Mouse (Mus musculus) CH12.LX (cell line): ENCODE data around the gene Sptb. TPM values are rescaled to one million over a fixed set of nuclear protein-coding genes. Genes with fewer than 3 reads are reported as not detected.

Experiments
- DNase-seq: peaks from one replicate; pipeline ENCODE4 v3.0.0-alpha.2; 2013; ENCODE audit errors: extremely low read depth
- H3K27ac ChIP-seq: 2 replicates; pipeline ENCODE4 v1.5.1; 2012; ENCODE audit warnings: low read depth, mild to moderate bottlenecking, control low read depth, moderate library complexity; ENCODE audit not compliant: insufficient read depth
- H3K27me3 ChIP-seq: replicated peaks from 2 replicates; pipeline ENCODE3; 2012; ENCODE audit warnings: inconsistent platforms
- H3K36me3 ChIP-seq, 2 experiments: replicated peaks in 1 of 2; 2 replicates each; pipeline versions ENCODE3 to v1.6.1; 2012; ENCODE audit warnings: inconsistent platforms in 1 of 2, low read length in 1 of 2, mild to moderate bottlenecking in 1 of 2, mixed read lengths in 1 of 2, moderate library complexity in 1 of 2; ENCODE audit not compliant: control insufficient read depth in 1 of 2, insufficient read depth in 1 of 2
- H3K4me1 ChIP-seq, 2 experiments: 2 replicates each; pipeline ENCODE4 v1.6.1; 2012; ENCODE audit warnings: inconsistent platforms in 1 of 2, moderate library complexity in 1 of 2; ENCODE audit not compliant: insufficient read depth in 2 of 2, control insufficient read depth in 1 of 2
- H3K4me2 ChIP-seq: 2 replicates; pipeline ENCODE4 v1.6.1; 2012; ENCODE audit warnings: low read depth, mild to moderate bottlenecking, control low read depth; ENCODE audit not compliant: poor library complexity, insufficient read depth, severe bottlenecking
- H3K4me3 ChIP-seq, 3 experiments: fragments of 150-350 bp in 1 of 3; sonication (generic) in 1 of 3; replicated peaks in 1 of 3; 2 replicates each; pipeline versions ENCODE3 to v1.5.1; 2011 to 2012; ENCODE audit warnings: low read depth in 2 of 3, low read length in 2 of 3, mild to moderate bottlenecking in 2 of 3, moderate library complexity in 2 of 3, control low read depth in 1 of 3, improper control_type of control experiment in 1 of 3, inconsistent platforms in 1 of 3, mixed read lengths in 1 of 3; ENCODE audit not compliant: poor library complexity in 1 of 3
- H3K79me2 ChIP-seq: replicated peaks from 2 replicates; pipeline ENCODE4 v1.6.1; 2012; ENCODE audit warnings: mild to moderate bottlenecking, moderate library complexity; ENCODE audit not compliant: control insufficient read depth, poor library complexity, insufficient read depth, severe bottlenecking; ENCODE audit errors: extremely low read depth
- H3K9ac ChIP-seq: 2 replicates; pipeline ENCODE4 v1.6.1; 2012; ENCODE audit warnings: low read depth, mild to moderate bottlenecking, control low read depth, moderate library complexity; ENCODE audit not compliant: insufficient read depth
- H3K9me3 ChIP-seq: replicated peaks from 2 replicates; pipeline ENCODE3; 2012; ENCODE audit warnings: low read length, inconsistent platforms, mixed read lengths
- BHLHE40 ChIP-seq: IDR thresholded peaks from 2 replicates; pipeline ENCODE4 v1.6.1; 2011; ENCODE audit warnings: mild to moderate bottlenecking, low read depth, low read length, improper control_type of control experiment
- CHD1 ChIP-seq: IDR thresholded peaks from 2 replicates; pipeline ENCODE4 v1.6.1; 2012; ENCODE audit warnings: low read depth, low read length, improper control_type of control experiment, inconsistent platforms
- CHD2 ChIP-seq: IDR thresholded peaks from 2 replicates; pipeline ENCODE4 v1.6.1; 2011; ENCODE audit warnings: low read length, improper control_type of control experiment
- CTCF ChIP-seq, 2 experiments: IDR thresholded peaks in 1 of 2; conservative IDR thresholded peaks in 1 of 2; 2 replicates each; pipeline ENCODE4 v1.5.1; 2011 to 2012; ENCODE audit warnings: low read depth in 2 of 2, low read length in 2 of 2, improper control_type of control experiment in 1 of 2, inconsistent platforms in 1 of 2, mild to moderate bottlenecking in 1 of 2, moderate library complexity in 1 of 2
- ELF1 ChIP-seq: IDR thresholded peaks from 2 replicates; pipeline ENCODE4 v1.6.1; 2014; ENCODE audit warnings: low read depth, mild to moderate bottlenecking, inconsistent platforms, low read length, improper control_type of control experiment
- EP300 ChIP-seq: IDR thresholded peaks from 2 replicates; pipeline ENCODE4 v1.6.1; 2011; ENCODE audit warnings: low read length, improper control_type of control experiment
- GABPA ChIP-seq: IDR thresholded peaks from 2 replicates; pipeline ENCODE4 v1.6.1; 2012; ENCODE audit warnings: low read depth, low read length, improper control_type of control experiment, inconsistent platforms; ENCODE audit not compliant: insufficient replicate concordance
- IRF4 ChIP-seq: IDR thresholded peaks from 2 replicates; pipeline ENCODE4 v1.6.1; 2014; ENCODE audit warnings: low read depth, mild to moderate bottlenecking, inconsistent platforms, low read length, improper control_type of control experiment
- JUN ChIP-seq: IDR thresholded peaks from 2 replicates; pipeline ENCODE4 v1.6.1; 2011; ENCODE audit warnings: low read depth, mild to moderate bottlenecking, low read length, improper control_type of control experiment, moderate library complexity; ENCODE audit not compliant: insufficient read depth
- MXI1 ChIP-seq: IDR thresholded peaks from 2 replicates; pipeline ENCODE4 v1.6.1; 2011; ENCODE audit warnings: mild to moderate bottlenecking, low read depth, low read length, improper control_type of control experiment
- PAX5 ChIP-seq: IDR thresholded peaks from 2 replicates; pipeline ENCODE4 v1.6.1; 2012; ENCODE audit warnings: low read length, inconsistent platforms, mixed read lengths
- POLR2A ChIP-seq: IDR thresholded peaks from 2 replicates; pipeline ENCODE4 v1.6.1; 2011; ENCODE audit warnings: low read depth, mild to moderate bottlenecking, improper control_type of control experiment, low read length
- RAD21 ChIP-seq: IDR thresholded peaks from 2 replicates; pipeline ENCODE4 v1.6.1; 2011; ENCODE audit warnings: low read depth, mild to moderate bottlenecking, low read length, improper control_type of control experiment, moderate library complexity
- SMC3 ChIP-seq: IDR thresholded peaks from 2 replicates; pipeline ENCODE4 v1.6.1; 2011; ENCODE audit warnings: low read depth, low read length, improper control_type of control experiment
- TCF12 ChIP-seq: IDR thresholded peaks from 2 replicates; pipeline ENCODE4 v1.6.1; 2014; ENCODE audit warnings: low read depth, mild to moderate bottlenecking, inconsistent platforms, low read length, improper control_type of control experiment
- UBTF ChIP-seq: IDR thresholded peaks from 2 replicates; pipeline ENCODE4 v1.6.1; 2012; ENCODE audit warnings: low read depth, mild to moderate bottlenecking, inconsistent platforms, low read length, improper control_type of control experiment, moderate library complexity
- USF2 ChIP-seq: conservative IDR thresholded peaks from 2 replicates; pipeline ENCODE4 v1.6.1; 2011; ENCODE audit warnings: low read depth, low read length, improper control_type of control experiment
- ZKSCAN1 ChIP-seq: IDR thresholded peaks from 2 replicates; pipeline ENCODE4 v1.6.1; 2012; ENCODE audit warnings: low read depth, inconsistent platforms, low read length, improper control_type of control experiment, borderline replicate concordance
- ZMIZ1 ChIP-seq: IDR thresholded peaks from 2 replicates; pipeline ENCODE4 v1.6.1; 2012; ENCODE audit warnings: low read depth, mild to moderate bottlenecking, inconsistent platforms, low read length, improper control_type of control experiment
- ZNF384 ChIP-seq: IDR thresholded peaks from 2 replicates; pipeline ENCODE4 v1.6.1; 2012; ENCODE audit warnings: low read depth, low read length, improper control_type of control experiment, inconsistent platforms
- dilution Hi-C: fragments of 300-500 bp; cut with MboI; formaldehyde crosslinking; loops from 2 replicates; pipeline ENCODE4 v1.14.3; 2020; ENCODE audit warnings: low sequenced_read_pairs; ENCODE audit not compliant: extremely low pct_unique_long_range_greater_than_20kb, extremely low pct_ligation_motif_present
- in situ Hi-C: fragments of 300-500 bp; cut with MboI; formaldehyde crosslinking; loops from 3 replicates; pipeline ENCODE4 v1.14.3; 2019; ENCODE audit warnings: low sequenced_read_pairs, low pct_ligation_motif_present, low pct_unique_long_range_greater_than_20kb, mixed read lengths
- polyA plus RNA-seq: library from polyadenylated mRNA; unstranded; fragments of >175 nt; gene quantifications from 2 replicates; pipeline ENCODE4 v1.2.1, GENCODE M21; 2012; ENCODE audit warnings: low read depth; ENCODE audit not compliant: insufficient read length
- total RNA-seq, 2 experiments: library from RNA; depleted of rRNA; stranded (reverse); fragments of 300-350 nt in 1 of 2; fragments of >200 nt in 1 of 2; gene quantifications; 2 replicates each; pipeline ENCODE4 v1.2.3; 2012 to 2014

Sptb gene
- total and polyA plus RNA-seq, 3 experiments = 0.03 to 0.04 (median 0.04) TPM

DNA sequence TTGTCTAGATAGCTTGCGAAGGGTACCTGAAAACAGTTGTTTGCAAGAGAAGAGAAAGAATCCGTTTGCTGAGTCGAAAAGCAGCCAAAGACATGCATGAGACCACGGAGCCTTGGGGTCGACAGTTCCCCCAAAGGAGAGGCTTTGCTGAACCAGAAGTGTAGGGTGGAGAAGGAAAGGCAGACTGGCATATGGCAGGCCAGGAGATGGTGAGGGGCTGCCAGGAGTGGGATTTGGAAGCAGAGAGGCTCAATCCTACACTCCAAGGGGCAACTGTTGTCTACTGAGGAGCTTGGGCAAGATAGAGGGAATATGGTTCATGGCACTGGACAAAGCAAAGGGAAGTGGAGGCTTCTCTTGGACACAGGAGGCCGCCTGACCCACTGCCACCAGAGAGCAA is 117.1 kb downstream of the Sptb start:
- no peak overlapping the region for H3K4me2 ChIP-seq
- H3K9me3 ChIP-seq = no peaks in the 10 kb centered on the region
- H3K4me1 ChIP-seq = peaks cover 12% of the 10 kb centered on the region in 2 experiments
- H3K27ac ChIP-seq = no peak overlapping the region
- no peak for DNase-seq
- in situ Hi-C loops = loop anchor here (5.0 to 10.0 kb wide), 2 partner anchors 96 to 228 kb away; partner anchors contain the start of gene Zbtb25
- no peak overlapping the region for H3K9ac ChIP-seq
- TF ChIP-seq MXI1 (no peak), CHD1 (no peak), ELF1 (no peak), TCF12 (no peak), JUN (no peak), PAX5 (no peak), POLR2A (no peak), ZMIZ1 (no peak), CHD2 (no peak), USF2 (no peak), GABPA (no peak), BHLHE40 (no peak), ZKSCAN1 (no peak)
- TF ChIP-seq, all 38 proteins: peak for 0
- Histone ChIP-seq H3K4me3 (no peak overlapping the region), H3K79me2 (no peaks in the 10 kb centered on the region), H3K27me3 (peaks cover 54% of the 10 kb centered on the region), H3K36me3 (no peaks in the 10 kb centered on the region)
- dilution Hi-C loops = no loop called here

DNA sequence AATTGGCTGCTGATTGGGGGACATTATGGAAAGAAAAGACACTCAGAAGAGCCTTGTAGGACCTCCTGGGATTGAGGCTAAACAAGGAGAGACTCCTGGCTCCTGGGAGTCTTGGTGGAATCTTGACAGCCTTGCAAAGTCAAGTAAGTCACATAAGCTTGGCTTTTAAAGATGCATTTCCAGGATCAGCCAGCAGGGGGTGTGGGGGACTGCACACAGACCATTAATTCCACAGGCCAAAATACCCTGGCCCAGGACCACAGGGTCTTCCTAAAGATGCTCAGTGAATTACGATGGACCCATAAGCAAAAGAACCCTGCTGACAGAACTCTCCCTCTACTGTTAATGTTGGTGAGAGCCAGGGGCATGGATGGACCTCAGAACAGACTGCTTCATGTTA is 118.1 kb downstream of the Sptb start:
- H3K4me2 ChIP-seq = 0 out of 2 replicates have a peak overlapping the region, but pooled peaks have one; percentile 17
- H3K79me2 ChIP-seq = no peaks in the 10 kb centered on the region
- no peak overlapping the region for H3K9ac ChIP-seq
- H3K4me3 ChIP-seq = no peak overlapping the region
- DNase-seq = peak; percentile 54
- TF ChIP-seq ZNF384 (no peak), UBTF (no peak), EP300 (no peak), IRF4 (no peak), RAD21 (peak; percentile 56), CTCF (conservative IDR thresholded peaks at IDR 0.05 in 1 of 2, IDR thresholded peaks at IDR 0.05 in 1 of 2; ENCODE audit: low read depth in 2 of 2, low read length in 2 of 2) (peak; percentile 74 to 85), SMC3 (peak; percentile 66)
- TF ChIP-seq, all 38 proteins: peak for 3
- dilution Hi-C loops = no loop called here
- Histone ChIP-seq H3K9me3 (no peaks in the 10 kb centered on the region), H3K27me3 (peaks cover 60% of the 10 kb centered on the region), H3K4me1 (peaks cover 12% of the 10 kb centered on the region in 2 experiments), H3K27ac (no peak overlapping the region), H3K36me3 (no peaks in the 10 kb centered on the region)
- in situ Hi-C loops = loop anchor here (5.0 to 10.0 kb wide), 2 partner anchors 95 to 227 kb away; partner anchors contain the start of gene Zbtb25
